12 mouse cellular contexts compared by ENCODE assay signal in genomic region chr11:109233627-109234026, GRCm38 (mm10).
"Had no signal": no experiment of that assay in that cellular context is flagged by ENCODE, and none has a peak within 500 bp of the region (broad histone marks: within the 10 kb centered on the region; RNA-seq: fewer than 3 reads in every experiment).

No protein-coding gene starts in this region.

- H3K9me3 ChIP-seq: limb, embryonic 15.5 days; lung, embryonic 15.5 days; midbrain, embryonic 10.5 days; neural tube, embryonic 15.5 days had no signal

- H3K36me3 ChIP-seq: limb, embryonic 15.5 days; lung, embryonic 15.5 days; midbrain, embryonic 10.5 days had no signal

- H3K27me3 ChIP-seq: lung, embryonic 15.5 days; neural tube, embryonic 15.5 days had no signal

- H3K4me2 ChIP-seq: limb, embryonic 15.5 days; lung, embryonic 15.5 days; neural tube, embryonic 15.5 days had no signal

- H3K4me1 ChIP-seq: limb, embryonic 15.5 days; lung, embryonic 15.5 days; midbrain, embryonic 10.5 days had no signal

- H3K4me3 ChIP-seq: left cerebral cortex, adult 2 months; limb, embryonic 15.5 days; lung, embryonic 15.5 days; midbrain, embryonic 10.5 days; myocyte; neural tube, embryonic 15.5 days had no signal

- ATAC-seq: intestine, postnatal 0 days had no signal

- H3K9ac ChIP-seq: limb, embryonic 15.5 days; lung, embryonic 15.5 days; neural tube, embryonic 15.5 days had no signal

- DNase-seq: kidney, postnatal 10 days; midbrain, embryonic 14.5 days; spleen, adult 18-20 months; thymus, adult 2 months; thymus, postnatal 25 days had no signal

- H3K27ac ChIP-seq: left cerebral cortex, adult 2 months; limb, embryonic 15.5 days; lung, embryonic 15.5 days; midbrain, embryonic 10.5 days; neural tube, embryonic 15.5 days had no signal
